Mouse (Mus musculus) stomach, embryonic 16.5 days (tissue): ENCODE results near the gene Lrrtm3. TPM values are rescaled to one million over a fixed set of nuclear protein-coding genes. Genes with fewer than 3 reads are reported as not detected.

Experiments used
- ATAC-seq: fragments of 200-750 bp; cut with Nextera tagmentation; 2 replicates; pipeline ENCODE4 v1.8.0; 2017; ENCODE audit warnings: moderate number of reproducible peaks, moderate TSS enrichment; ENCODE audit not compliant: insufficient read depth, low FRiP score
- H3K27ac ChIP-seq: fragments of 300-500 bp; sonication (generic); 2 replicates; pipeline ENCODE4 v1.5.1; 2014; ENCODE audit warnings: low read length
- H3K27me3 ChIP-seq: fragments of 300-500 bp; sonication (generic); 2 replicates; pipeline ENCODE4 v1.6.1; 2014; ENCODE audit warnings: low read length, control low read depth, mixed read lengths; ENCODE audit not compliant: control insufficient read depth, insufficient read depth
- H3K36me3 ChIP-seq: fragments of 300-500 bp; sonication (generic); 2 replicates; pipeline ENCODE4 v1.6.1; 2014; ENCODE audit warnings: low read length; ENCODE audit not compliant: control insufficient read depth, insufficient read depth
- H3K4me1 ChIP-seq: fragments of 300-500 bp; sonication (generic); 2 replicates; pipeline ENCODE4 v1.6.1; 2014; ENCODE audit warnings: low read length, control low read depth, mixed read lengths; ENCODE audit not compliant: control insufficient read depth, insufficient read depth
- H3K4me2 ChIP-seq: fragments of 300-500 bp; sonication (generic); 2 replicates; pipeline ENCODE4 v1.6.1; 2014; ENCODE audit warnings: low read depth, low read length, mixed read lengths
- H3K4me3 ChIP-seq: fragments of 300-500 bp; sonication (generic); replicated peaks from 2 replicates; pipeline ENCODE4 v1.5.1; 2014; ENCODE audit warnings: mild to moderate bottlenecking, low read length
- H3K9ac ChIP-seq: fragments of 300-500 bp; sonication (generic); 2 replicates; pipeline ENCODE4 v1.6.1; 2014; ENCODE audit warnings: low read length
- H3K9me3 ChIP-seq: fragments of 300-500 bp; sonication (generic); replicated peaks from 2 replicates; pipeline ENCODE4 v1.6.1; 2016; ENCODE audit warnings: low read length, control low read depth; ENCODE audit not compliant: control insufficient read depth
- WGBS: fragments of 180-500 bp; shearing (Covaris S2); extraction: QIAGEN DNeasy Blood & Tissue Kit; methylation state at CpG from one replicate; pipeline ENCODE4 v1.1.7; 2014; 5-methylcytosine and 5-hydroxymethylcytosine counted together
- polyA plus RNA-seq: library from polyadenylated mRNA; unstranded; fragments of >200 nt; fragmentation: Nextera tagmentation; extraction: Ambion mirVana; gene quantifications from 2 replicates; pipeline ENCODE4 v1.2.1, GENCODE M21; 2015

Gene Lrrtm3
- polyA plus RNA-seq, 1 experiment from 2014 or later = 4.0 TPM

- H3K36me3 ChIP-seq = no peaks in the 10 kb centered on the region
- no peak for ATAC-seq
- WGBS = 83% methylated on average over 5 of the region's 5 CpGs
Measured at GRCm38 (mm10) chr10:63894612-63895011, 195.5 kb downstream of the Lrrtm3 start.

GRCm38 (mm10) chr10:63886449-63887088 is 203.5 kb downstream of the Lrrtm3 start:
- 62% methylated on average over 23 of the region's 23 CpGs for WGBS
- no peak for ATAC-seq
- no peak overlapping the region for H3K9ac ChIP-seq
- H3K4me3 ChIP-seq = no peak overlapping the region
- no peaks in the 10 kb centered on the region for H3K4me1 ChIP-seq
- H3K4me2 ChIP-seq = peak overlapping the region; percentile 21; the same call in 1 of the 2 replicates
- H3K36me3 ChIP-seq = no peaks in the 10 kb centered on the region
- no peaks in the 10 kb centered on the region for H3K27me3 ChIP-seq
- no peak overlapping the region for H3K27ac ChIP-seq
- H3K9me3 ChIP-seq = no peaks in the 10 kb centered on the region

More at GRCm38 (mm10) chr10:63894612-63895011, 195.5 kb downstream of the Lrrtm3 start:
- Histone ChIP-seq H3K27me3 (no peaks in the 10 kb centered on the region), H3K4me3 (no peak overlapping the region), H3K4me2 (no peak overlapping the region), H3K9me3 (no peaks in the 10 kb centered on the region), H3K9ac (no peak overlapping the region), H3K4me1 (no peaks in the 10 kb centered on the region), H3K27ac (no peak overlapping the region)

DNA sequence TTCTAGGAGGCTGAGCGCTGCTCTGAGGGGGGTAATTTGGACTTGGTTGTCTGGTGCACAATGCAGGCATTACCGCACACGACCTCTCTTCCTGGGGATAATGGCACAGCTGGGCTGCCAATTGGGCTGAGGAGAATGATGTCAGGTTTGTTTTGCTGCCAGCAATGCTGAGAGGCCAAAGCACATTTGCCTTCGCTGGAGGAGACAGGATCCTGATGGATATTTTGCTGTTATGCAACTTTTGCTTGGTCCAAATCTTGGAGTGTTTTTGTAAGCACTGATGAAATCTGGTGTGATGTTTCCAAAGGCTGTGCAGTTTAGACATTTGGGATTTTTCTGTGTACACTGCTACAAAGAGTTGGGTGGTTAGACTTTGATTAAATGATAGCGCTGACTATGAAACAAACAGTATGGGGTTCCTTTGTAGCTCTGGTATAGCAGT is 209.6 kb downstream of the Lrrtm3 start:
- 72% methylated on average over 5 of the region's 5 CpGs for WGBS
- no peak for ATAC-seq
- H3K36me3 ChIP-seq = no peaks in the 10 kb centered on the region
- no peak overlapping the region for H3K4me2 ChIP-seq
- no peak overlapping the region for H3K9ac ChIP-seq
- H3K4me1 ChIP-seq = no peaks in the 10 kb centered on the region
- no peak overlapping the region for H3K27ac ChIP-seq
- H3K4me3 ChIP-seq = no peak overlapping the region
- no peaks in the 10 kb centered on the region for H3K9me3 ChIP-seq
- no peaks in the 10 kb centered on the region for H3K27me3 ChIP-seq

Other genes with a start within 250 kb of the Lrrtm3 start
- 0.13 and 0.25 TPM in 2 replicates for gene Gm10118, start 162.8 kb downstream of the Lrrtm3 start, polyA plus RNA-seq